Comparison of ENCODE assay signal across 10 mouse cellular contexts in genomic region chr4:109980321-109981082, GRCm38 (mm10). TPM values are rescaled to one million over a fixed set of nuclear protein-coding genes. Genes with fewer than 3 reads are reported as not detected.
A peak's percentile ranks its signal among the peaks of the same experiment; 100 is the strongest.
DNase-seq lines count a peak whose midpoint lies in the region; ATAC-seq and TF ChIP-seq lines count a peak whose summit lies in the region.
"Had no signal": no experiment of that assay in that cellular context is flagged by ENCODE, and none has a peak within 500 bp of the region (broad histone marks: within the 10 kb centered on the region; RNA-seq: fewer than 3 reads in every experiment).

No protein-coding gene starts in this region.

- peak overlapping the region; percentile 35; the same call in 1 of the 2 replicates for H3K4me2 ChIP-seq in intestine, postnatal 0 days (replicated peaks; ENCODE audit: low read depth)

- no peak overlapping the region for H3K9ac ChIP-seq in intestine, postnatal 0 days (ENCODE audit: low read depth, low read length)

- H3K4me1 ChIP-seq in megakaryocyte, embryonic 14.5 days: peaks cover 76% of the 10 kb centered on the region
- no peaks in the 10 kb centered on the region for H3K4me1 ChIP-seq in intestine, postnatal 0 days (replicated peaks; ENCODE audit: control insufficient read depth, insufficient read depth, low read length)
- peaks cover 2% of the 10 kb centered on the region; the same call in 1 of the 2 replicates for H3K4me1 ChIP-seq in thymus, adult 2 months (replicated peaks; ENCODE audit: control insufficient read depth, insufficient read depth, low read length)

- H3K9me3 ChIP-seq in megakaryocyte, embryonic 14.5 days: peaks cover 25% of the 10 kb centered on the region
- H3K9me3 ChIP-seq in intestine, postnatal 0 days (ENCODE audit: control insufficient read depth): no peaks in the 10 kb centered on the region

- no peak for TF ChIP-seq CTCF in gastrocnemius, adult 2 months (IDR thresholded peaks at IDR 0.05)
- no peak for TF ChIP-seq CTCF in intestine, postnatal 0 days (IDR thresholded peaks at IDR 0.05; ENCODE audit: low read depth)
- TF ChIP-seq CTCF in thymus, adult 2 months (IDR thresholded peaks at IDR 0.05; ENCODE audit: borderline replicate concordance, control insufficient read depth, extremely low read depth, insufficient read depth, low read length, poor library complexity): no peak

- intact Hi-C loops in gastrocnemius, adult 2 months (cut with DNase I): no loop called here
- intact Hi-C loops in gastrocnemius, postnatal 36 days (cut with DNase I): no loop called here

- 9% methylated on average over 29 of the region's 29 CpGs for WGBS in intestine, postnatal 0 days
- WGBS in thymus, adult 2 months: 12% methylated on average over 29 of the region's 29 CpGs

- ATAC-seq in megakaryocyte, adult 5-6 weeks (ENCODE audit: poor library complexity, severe bottlenecking): no peak
- ATAC-seq in intestine, postnatal 0 days: no peak

- 0 out of 2 replicates have a peak overlapping the region, but pooled peaks have one; percentile 19 for H3K4me3 ChIP-seq in gastrocnemius, adult 2 months
- peak overlapping the region; percentile 81 for H3K4me3 ChIP-seq in megakaryocyte, embryonic 14.5 days (replicated peaks)
- H3K4me3 ChIP-seq in intestine, postnatal 0 days (ENCODE audit: low read depth, low read length): no peak overlapping the region
- no peak overlapping the region for H3K4me3 ChIP-seq in thymus, adult 2 months (ENCODE audit: control insufficient read depth, insufficient read depth, low read length)

- no peak for DNase-seq in gastrocnemius, adult 2 months
- no peak for DNase-seq in gastrocnemius, postnatal 36 days
- peak; percentile 3 for DNase-seq in yolk sac, embryonic 10.5 days (ENCODE audit: low spot score)
- DNase-seq in thymus, adult 2 months: no peak
- no peak for DNase-seq in thymus, postnatal 4 days
- DNase-seq: gastrocnemius, postnatal 14 days had no signal

- H3K27me3 ChIP-seq in megakaryocyte, embryonic 14.5 days (replicated peaks): peaks cover 99% of the 10 kb centered on the region
- peaks cover 98% of the 10 kb centered on the region for H3K27me3 ChIP-seq in intestine, postnatal 0 days (replicated peaks; ENCODE audit: control insufficient read depth, insufficient read depth, low read length)
- H3K27me3 ChIP-seq in thymus, adult 2 months (ENCODE audit: control insufficient read depth, insufficient read depth, low read length): peaks cover 42% of the 10 kb centered on the region

- TF ChIP-seq POLR2A in thymus, adult 2 months (IDR thresholded peaks at IDR 0.05; ENCODE audit: control insufficient read depth, extremely low read depth, insufficient read depth, low read length, poor library complexity): no peak

- H3K27ac ChIP-seq in gastrocnemius, adult 2 months: no peak overlapping the region
- H3K27ac ChIP-seq in intestine, postnatal 0 days (ENCODE audit: low read depth, low read length): no peak overlapping the region
- no peak overlapping the region for H3K27ac ChIP-seq in thymus, adult 2 months (ENCODE audit: control insufficient read depth, insufficient read depth, low read length)

- H3K36me3 ChIP-seq in megakaryocyte, embryonic 14.5 days (replicated peaks; ENCODE audit: low read length): no peaks in the 10 kb centered on the region
- no peaks in the 10 kb centered on the region for H3K36me3 ChIP-seq in intestine, postnatal 0 days (ENCODE audit: control insufficient read depth, insufficient read depth)
- H3K36me3 ChIP-seq in thymus, adult 2 months (ENCODE audit: control insufficient read depth, insufficient read depth, low read length): no peaks in the 10 kb centered on the region

RNA-seq across cellular contexts. Expression of gene Dmrta2, which starts 2.6 kb away (rescaled TPM):
- under 1 TPM in 1 of 2 experiments, not detected in 1; 0.08 TPM for total RNA-seq in gastrocnemius, adult 2 months (2021)
- total RNA-seq in gastrocnemius, postnatal 36 days (2021): not detected
- 0.67 and 4.9 TPM in 2 replicates for polyA plus RNA-seq in megakaryocyte, embryonic 14.5 days (2012; ENCODE audit: insufficient read depth, low replicate concordance)
- 0.14 TPM in 1 of 2 replicates, not detected in the other for total RNA-seq in megakaryocyte, adult 5-6 weeks (2015)
- not detected in 2 replicates for total RNA-seq in megakaryocyte, adult 5-6 weeks (2017)
- polyA plus RNA-seq in intestine, postnatal 0 days (2015; fragmentation: Nextera tagmentation; extraction: Ambion mirVana): not detected in 2 replicates
- 0.67 and 0.74 TPM in 2 replicates for polyA plus RNA-seq in thymus, adult 2 months (2012; rRNA removed)
- total RNA-seq: megakaryocyte progenitor cell, adult 5-6 weeks had no signal

Comparison
In these comparisons a context has a peak if more than half of its experiments do, and no peak if none do; other contexts are left out.
1. H3K4me3 ChIP-seq: peak in gastrocnemius, adult 2 months (single experiment) and megakaryocyte, embryonic 14.5 days (single experiment); none in intestine, postnatal 0 days (single experiment) and thymus, adult 2 months (single experiment).